Mouse (Mus musculus) brown adipose tissue, adult 24 weeks (tissue): ENCODE results near the gene Txndc12. TPM values are rescaled to one million over a fixed set of nuclear protein-coding genes. Genes with fewer than 3 reads are reported as not detected.

Experiments
- H3K27ac ChIP-seq: fragments of 200-500 bp; replicated peaks from 2 replicates; pipeline ENCODE4 v1.5.1; 2012; ENCODE audit warnings: low read depth, mild to moderate bottlenecking, low read length
- H3K4me1 ChIP-seq: fragments of 200-500 bp; 2 replicates; pipeline ENCODE4 v1.6.1; 2012; ENCODE audit warnings: low read length, mixed read lengths; ENCODE audit not compliant: control insufficient read depth, insufficient read depth, insufficient read length
- H3K4me3 ChIP-seq: fragments of 200-500 bp; 2 replicates; pipeline ENCODE4 v1.5.1; 2012; ENCODE audit warnings: low read depth, mild to moderate bottlenecking, low read length, moderate library complexity; ENCODE audit not compliant: insufficient read depth
- polyA plus RNA-seq: library from polyadenylated mRNA; stranded (reverse); fragments of >200 nt; gene quantifications from 2 replicates; pipeline ENCODE4 v1.2.4, GENCODE M21; 2012; ENCODE audit not compliant: missing spikeins, insufficient read depth, insufficient read length

Gene Txndc12
- polyA plus RNA-seq, 1 experiment = 58.7 TPM

GRCm38 (mm10) chr4:108883815-108884214 is 49.4 kb downstream of the Txndc12 start:
- H3K4me3 ChIP-seq = no peak overlapping the region
- H3K27ac ChIP-seq = no peak overlapping the region
- H3K4me1 ChIP-seq = no peaks in the 10 kb centered on the region; the same call in 1 of the 2 replicates

- H3K4me1 ChIP-seq = no peaks in the 10 kb centered on the region
- no peak overlapping the region for H3K4me3 ChIP-seq
- H3K27ac ChIP-seq = no peak overlapping the region
Measured at GRCm38 (mm10) chr4:108887456-108887855, 53.1 kb downstream of the Txndc12 start.

- H3K4me3 ChIP-seq = no peak overlapping the region
- H3K4me1 ChIP-seq = no peaks in the 10 kb centered on the region
- H3K27ac ChIP-seq = no peak overlapping the region
Measured at GRCm38 (mm10) chr4:108890876-108891275, 56.5 kb downstream of the Txndc12 start.

GRCm38 (mm10) chr4:108900421-108900820 is 66.0 kb downstream of the Txndc12 start:
- Histone ChIP-seq H3K27ac (no peak overlapping the region), H3K4me3 (no peak overlapping the region), H3K4me1 (no peaks in the 10 kb centered on the region)

- Histone ChIP-seq H3K27ac (no peak overlapping the region), H3K4me3 (no peak overlapping the region), H3K4me1 (no peaks in the 10 kb centered on the region)
Measured at GRCm38 (mm10) chr4:108902886-108903285, 68.5 kb downstream of the Txndc12 start.

GRCm38 (mm10) chr4:108903346-108903745 is 68.9 kb downstream of the Txndc12 start:
- H3K4me1 ChIP-seq = no peaks in the 10 kb centered on the region
- no peak overlapping the region for H3K27ac ChIP-seq
- H3K4me3 ChIP-seq = no peak overlapping the region

- no peaks in the 10 kb centered on the region for H3K4me1 ChIP-seq
Measured at GRCm38 (mm10) chr4:108904076-108904475, 69.7 kb downstream of the Txndc12 start.

GRCm38 (mm10) chr4:108904790-108905189 is 70.4 kb downstream of the Txndc12 start:
- Histone ChIP-seq H3K4me1 (no peaks in the 10 kb centered on the region), H3K4me3 (no peak overlapping the region), H3K27ac (no peak overlapping the region)

More at GRCm38 (mm10) chr4:108904076-108904475, 69.7 kb downstream of the Txndc12 start:
- Histone ChIP-seq H3K4me3 (no peak overlapping the region), H3K27ac (no peak overlapping the region)

- no peaks in the 10 kb centered on the region for H3K4me1 ChIP-seq
- no peak overlapping the region for H3K4me3 ChIP-seq
- no peak overlapping the region for H3K27ac ChIP-seq
Measured at GRCm38 (mm10) chr4:108905859-108906258, 71.5 kb downstream of the Txndc12 start.

GRCm38 (mm10) chr4:108907475-108907874 is 73.1 kb downstream of the Txndc12 start:
- Histone ChIP-seq H3K4me1 (no peaks in the 10 kb centered on the region), H3K4me3 (no peak overlapping the region), H3K27ac (no peak overlapping the region)

GRCm38 (mm10) chr4:108909872-108910425 is 75.5 kb downstream of the Txndc12 start:
- Histone ChIP-seq H3K4me1 (no peaks in the 10 kb centered on the region), H3K27ac (no peak overlapping the region), H3K4me3 (no peak overlapping the region)

Other genes with a start within 250 kb of the Txndc12 start
- gene Cc2d1b, start 214.7 kb upstream of the Txndc12 start, polyA plus RNA-seq = 8.9 and 15.2 TPM in 2 replicates
- gene 3110021N24Rik, start 115.0 kb upstream of the Txndc12 start, polyA plus RNA-seq = not detected in 2 replicates
- gene Zfyve9, start 53.8 kb upstream of the Txndc12 start, polyA plus RNA-seq = 10.3 and 12.4 TPM in 2 replicates
- gene Btf3l4, start 987 bp upstream of the Txndc12 start, polyA plus RNA-seq = 142 and 218 TPM in 2 replicates
- gene Kti12, start 13.2 kb downstream of the Txndc12 start, polyA plus RNA-seq = 15.4 and 16.7 TPM in 2 replicates
- not detected in 2 replicates for gene A730015C16Rik, start 14.0 kb downstream of the Txndc12 start, polyA plus RNA-seq
- gene Rab3b, start 44.5 kb downstream of the Txndc12 start, polyA plus RNA-seq = not detected in 2 replicates
- 53.5 and 66.7 TPM in 2 replicates for gene Nrd1, start 166.1 kb downstream of the Txndc12 start, polyA plus RNA-seq